Mouse (Mus musculus): Measurements from ENCODE around the gene Trpc1. TPM values are rescaled to one million over a fixed set of nuclear protein-coding genes. Genes with fewer than 3 reads are reported as not detected.

Gene Trpc1
- total RNA-seq (2014; fragmentation: Nextera tagmentation) (not detected in 2 replicates), total RNA-seq (2017) (0.06 and 0.38 TPM in 2 replicates), polyA plus RNA-seq (2012) (not detected in 2 replicates)

GRCm38 (mm10) chr9:95750037-95750511 lies at the start of gene Trpc1:
Gene Trpc1, minus strand, starts transcription at chr9:95750375.
- no peak for DNase-seq (ENCODE audit: low spot score)
- H3K36me3 ChIP-seq (replicated peaks) = no peaks in the 10 kb centered on the region
- H3K4me3 ChIP-seq (ENCODE audit: low read depth, low read length) = no peak within 1 kb of the TSS
- H3K4me1 ChIP-seq (ENCODE audit: insufficient read depth, low read depth, low read length) = no peaks in the 10 kb centered on the region
- ATAC-seq (ENCODE audit: extremely low read depth, insufficient number of reproducible peaks, low FRiP score, poor library complexity, severe bottlenecking) = no peak
- H3K27me3 ChIP-seq (ENCODE audit: insufficient read depth, low read length) = no peaks in the 10 kb centered on the region
- TF ChIP-seq GATA2 (IDR thresholded peaks at IDR 0.05; ENCODE audit: borderline replicate concordance, low read depth, low read length) = no peak
- no peak for TF ChIP-seq POLR2AphosphoS5 (IDR thresholded peaks at IDR 0.05; ENCODE audit: insufficient replicate concordance, low read depth, low read length)
- no peak for TF ChIP-seq TAL1 (conservative IDR thresholded peaks at IDR 0.05; ENCODE audit: low read depth, low read length)
- TF ChIP-seq GATA1 (IDR thresholded peaks at IDR 0.05; ENCODE audit: borderline replicate concordance, low read length) = no peak
- TF ChIP-seq CTCF (IDR thresholded peaks at IDR 0.05; ENCODE audit: low read depth, low read length) = no peak
- peaks cover 11% of the 10 kb centered on the region; the same call in 1 of the 2 replicates for H3K9me3 ChIP-seq (replicated peaks)

DNA sequence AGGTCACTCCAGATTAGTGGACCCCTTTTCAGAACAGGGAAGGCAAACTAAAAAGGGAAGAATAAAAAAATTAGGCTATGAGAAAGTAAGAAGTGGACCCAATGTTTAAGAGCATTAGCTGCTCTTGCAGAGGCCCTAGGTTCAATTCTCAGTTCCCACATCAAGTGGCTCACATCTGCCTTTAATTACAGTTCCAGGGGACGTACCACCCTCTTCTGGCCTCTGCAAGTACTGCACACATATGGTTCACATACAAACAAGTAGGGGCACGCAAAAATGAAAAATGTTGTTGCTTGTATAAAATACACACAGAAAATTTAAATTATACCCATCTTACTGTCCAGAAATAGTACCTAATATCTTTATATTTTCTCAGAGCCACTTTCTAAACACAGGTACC lies 46.1 kb upstream of the Trpc1 start:
- no peaks in the 10 kb centered on the region for H3K4me1 ChIP-seq (ENCODE audit: insufficient read depth, low read depth, low read length)
- no peaks in the 10 kb centered on the region for H3K36me3 ChIP-seq (replicated peaks)
- no peaks in the 10 kb centered on the region for H3K9me3 ChIP-seq (replicated peaks)
- no peak for DNase-seq (ENCODE audit: low spot score)
- no peak overlapping the region for H3K4me3 ChIP-seq (ENCODE audit: low read depth, low read length)
- H3K27me3 ChIP-seq (ENCODE audit: insufficient read depth, low read length) = no peaks in the 10 kb centered on the region
- ATAC-seq (ENCODE audit: extremely low read depth, insufficient number of reproducible peaks, low FRiP score, poor library complexity, severe bottlenecking) = no peak
- TF ChIP-seq CTCF (IDR thresholded peaks at IDR 0.05; ENCODE audit: low read depth, low read length) (no peak), GATA1 (IDR thresholded peaks at IDR 0.05; ENCODE audit: borderline replicate concordance, low read length) (no peak), POLR2AphosphoS5 (IDR thresholded peaks at IDR 0.05; ENCODE audit: insufficient replicate concordance, low read depth, low read length) (no peak), GATA2 (IDR thresholded peaks at IDR 0.05; ENCODE audit: borderline replicate concordance, low read depth, low read length) (no peak), TAL1 (conservative IDR thresholded peaks at IDR 0.05; ENCODE audit: low read depth, low read length) (no peak)

GRCm38 (mm10) chr9:95795844-95796243 lies 45.7 kb upstream of the Trpc1 start:
- H3K36me3 ChIP-seq (replicated peaks) = no peaks in the 10 kb centered on the region
- H3K27me3 ChIP-seq (ENCODE audit: insufficient read depth, low read length) = no peaks in the 10 kb centered on the region
- DNase-seq (ENCODE audit: low spot score) (no peak), ATAC-seq (ENCODE audit: extremely low read depth, insufficient number of reproducible peaks, low FRiP score, poor library complexity, severe bottlenecking) (no peak)
- no peaks in the 10 kb centered on the region for H3K9me3 ChIP-seq (replicated peaks)
- TF ChIP-seq CTCF (IDR thresholded peaks at IDR 0.05; ENCODE audit: low read depth, low read length) = no peak
- TF ChIP-seq TAL1 (conservative IDR thresholded peaks at IDR 0.05; ENCODE audit: low read depth, low read length) = no peak
- no peak for TF ChIP-seq GATA1 (IDR thresholded peaks at IDR 0.05; ENCODE audit: borderline replicate concordance, low read length)
- TF ChIP-seq GATA2 (IDR thresholded peaks at IDR 0.05; ENCODE audit: borderline replicate concordance, low read depth, low read length) = no peak
- TF ChIP-seq POLR2AphosphoS5 (IDR thresholded peaks at IDR 0.05; ENCODE audit: insufficient replicate concordance, low read depth, low read length) = no peak
- H3K4me1 ChIP-seq (ENCODE audit: insufficient read depth, low read depth, low read length) = no peaks in the 10 kb centered on the region
- no peak overlapping the region for H3K4me3 ChIP-seq (ENCODE audit: low read depth, low read length)

DNA sequence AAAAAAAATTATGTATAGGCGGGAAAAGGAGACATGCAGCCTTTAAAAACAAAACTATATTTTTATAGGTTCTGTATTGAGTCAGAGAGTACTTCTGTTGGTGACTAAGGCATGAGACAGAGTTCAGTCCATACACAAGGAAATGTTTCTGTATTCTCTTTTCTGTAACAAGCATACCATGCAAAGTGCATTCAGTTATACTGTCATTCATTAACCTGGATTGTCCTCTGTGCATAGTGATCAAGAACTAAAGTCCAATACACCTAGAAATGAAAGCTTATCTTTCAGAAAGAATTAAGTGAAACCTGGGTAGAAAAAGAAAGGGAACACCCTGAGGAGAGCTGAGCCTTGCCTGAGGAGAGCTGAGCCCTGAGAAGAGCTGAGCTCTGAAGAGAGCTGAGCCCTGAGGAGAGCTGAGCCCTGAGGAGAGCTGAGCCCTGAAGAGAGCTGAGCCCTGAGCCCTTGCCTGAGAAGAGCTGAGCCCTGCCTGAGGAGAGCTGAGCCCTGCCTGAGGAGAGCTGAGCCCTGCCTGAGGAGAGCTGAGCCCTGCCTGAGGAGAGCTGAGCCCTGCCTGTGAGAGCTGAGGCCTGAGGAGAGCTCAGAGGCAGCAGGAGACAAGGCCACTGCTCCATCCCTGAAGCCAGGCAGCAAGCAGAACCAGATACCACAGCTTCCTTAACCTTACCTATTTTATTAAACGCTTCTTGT lies 45.1 kb upstream of the Trpc1 start:
- Histone ChIP-seq H3K4me3 (ENCODE audit: low read depth, low read length) (no peak overlapping the region), H3K27me3 (ENCODE audit: insufficient read depth, low read length) (no peaks in the 10 kb centered on the region), H3K36me3 (replicated peaks) (no peaks in the 10 kb centered on the region), H3K4me1 (ENCODE audit: insufficient read depth, low read depth, low read length) (no peaks in the 10 kb centered on the region), H3K9me3 (replicated peaks) (no peaks in the 10 kb centered on the region)
- DNase-seq (ENCODE audit: low spot score) (no peak), ATAC-seq (ENCODE audit: extremely low read depth, insufficient number of reproducible peaks, low FRiP score, poor library complexity, severe bottlenecking) (no peak)
- TF ChIP-seq GATA1 (IDR thresholded peaks at IDR 0.05; ENCODE audit: borderline replicate concordance, low read length) (no peak), POLR2AphosphoS5 (IDR thresholded peaks at IDR 0.05; ENCODE audit: insufficient replicate concordance, low read depth, low read length) (no peak), CTCF (IDR thresholded peaks at IDR 0.05; ENCODE audit: low read depth, low read length) (no peak), TAL1 (conservative IDR thresholded peaks at IDR 0.05; ENCODE audit: low read depth, low read length) (no peak), GATA2 (IDR thresholded peaks at IDR 0.05; ENCODE audit: borderline replicate concordance, low read depth, low read length) (no peak)

DNA sequence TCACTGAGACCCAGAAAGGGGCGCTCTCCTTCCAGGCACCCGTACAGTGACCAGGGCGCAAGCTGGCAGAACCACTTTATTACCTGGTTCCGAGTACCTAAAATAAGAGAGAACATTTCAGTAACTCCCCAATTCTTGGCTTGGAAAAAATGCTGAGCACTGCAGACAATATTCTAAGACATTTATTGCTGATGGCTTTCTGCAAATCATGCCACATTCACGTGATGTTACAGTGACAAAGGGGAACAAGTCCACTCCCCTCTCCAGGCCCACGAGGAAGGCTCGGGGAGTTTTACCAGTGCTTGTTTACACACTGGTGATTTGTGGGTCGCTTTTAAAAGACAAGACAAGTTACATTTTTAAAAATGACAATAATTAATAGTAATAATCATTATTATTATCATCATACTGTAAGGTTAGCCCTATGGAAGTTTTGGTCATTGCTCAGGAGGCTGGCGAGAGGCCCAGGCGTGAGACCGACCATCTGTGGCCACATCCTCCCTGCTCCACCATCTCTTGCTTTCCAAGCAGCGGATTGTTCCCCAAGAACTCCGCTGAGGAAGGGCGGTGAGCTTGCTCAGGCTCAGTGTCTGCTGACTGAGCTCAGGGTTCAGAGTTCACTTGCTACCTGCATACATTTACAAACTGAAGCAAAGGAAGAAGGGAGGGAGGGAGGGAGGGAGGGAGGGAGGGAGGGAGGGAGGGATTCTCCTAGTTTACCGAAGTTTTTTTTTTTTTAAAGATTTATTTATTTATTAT lies 44.0 kb upstream of the Trpc1 start:
- H3K4me1 ChIP-seq (ENCODE audit: insufficient read depth, low read depth, low read length) = no peaks in the 10 kb centered on the region
- no peaks in the 10 kb centered on the region for H3K36me3 ChIP-seq (replicated peaks)
- no peak for DNase-seq (ENCODE audit: low spot score)

More for the DNA sequence above, 44.0 kb upstream of the Trpc1 start:
- Histone ChIP-seq H3K4me3 (ENCODE audit: low read depth, low read length) (no peak overlapping the region), H3K9me3 (replicated peaks) (no peaks in the 10 kb centered on the region), H3K27me3 (ENCODE audit: insufficient read depth, low read length) (no peaks in the 10 kb centered on the region)
- TF ChIP-seq TAL1 (conservative IDR thresholded peaks at IDR 0.05; ENCODE audit: low read depth, low read length) (no peak), GATA2 (IDR thresholded peaks at IDR 0.05; ENCODE audit: borderline replicate concordance, low read depth, low read length) (no peak), GATA1 (IDR thresholded peaks at IDR 0.05; ENCODE audit: borderline replicate concordance, low read length) (no peak), POLR2AphosphoS5 (IDR thresholded peaks at IDR 0.05; ENCODE audit: insufficient replicate concordance, low read depth, low read length) (no peak), CTCF (IDR thresholded peaks at IDR 0.05; ENCODE audit: low read depth, low read length) (no peak)
- ATAC-seq (ENCODE audit: extremely low read depth, insufficient number of reproducible peaks, low FRiP score, poor library complexity, severe bottlenecking) = no peak
